Mouse (Mus musculus): ENCODE measurements around the gene Adap1. TPM values are rescaled to one million over a fixed set of nuclear protein-coding genes. Genes with fewer than 3 reads are reported as not detected.

Gene Adap1
- total and polyA plus RNA-seq, 2 experiments from 2014 or later = 141 to 253 TPM

DNA sequence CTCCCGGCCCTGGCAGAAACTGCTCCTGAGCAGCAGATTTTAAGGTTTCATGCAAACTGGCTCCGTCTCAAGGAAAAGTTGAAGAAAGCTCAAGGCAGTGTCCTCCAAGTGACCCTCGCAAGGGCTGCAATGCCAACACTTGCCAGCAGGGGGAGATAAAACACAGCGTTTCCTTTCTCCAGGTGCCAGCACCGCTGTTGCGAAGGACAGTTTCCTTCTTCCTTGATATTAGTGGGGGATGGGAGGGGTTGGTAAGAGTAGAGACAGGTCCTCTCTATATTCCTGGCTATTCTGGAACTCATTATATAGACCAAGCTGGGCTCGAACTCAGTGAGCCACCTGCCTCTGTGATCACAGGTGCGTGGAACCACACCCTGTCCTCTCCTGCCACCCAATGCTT lies 6.3 kb upstream of the Adap1 start:
- Histone ChIP-seq H3K4me1 (ENCODE audit: insufficient read depth, low read length) (no peaks in the 10 kb centered on the region), H3K27me3 (ENCODE audit: insufficient read depth, low read length) (no peaks in the 10 kb centered on the region), H3K9me3 (ENCODE audit: low read length) (no peaks in the 10 kb centered on the region), H3K27ac (ENCODE audit: low read depth, low read length) (no peak overlapping the region), H3K4me3 (ENCODE audit: low read depth, low read length) (no peak overlapping the region), H3K4me2 (ENCODE audit: low read depth, low read length, poor library complexity, severe bottlenecking) (no peak overlapping the region), H3K36me3 (ENCODE audit: insufficient read depth, low read length) (peaks cover 16% of the 10 kb centered on the region), H3K9ac (replicated peaks; ENCODE audit: low read length, poor library complexity, severe bottlenecking) (no peak overlapping the region)
- peak; percentile 99 for TF ChIP-seq CTCF (IDR thresholded peaks at IDR 0.05)
- DNase-seq (ENCODE audit: low spot score) (peak; percentile 80), ATAC-seq (ENCODE audit: low FRiP score) (no peak)
- WGBS = 23% methylated on average over 8 of the region's 8 CpGs

DNA sequence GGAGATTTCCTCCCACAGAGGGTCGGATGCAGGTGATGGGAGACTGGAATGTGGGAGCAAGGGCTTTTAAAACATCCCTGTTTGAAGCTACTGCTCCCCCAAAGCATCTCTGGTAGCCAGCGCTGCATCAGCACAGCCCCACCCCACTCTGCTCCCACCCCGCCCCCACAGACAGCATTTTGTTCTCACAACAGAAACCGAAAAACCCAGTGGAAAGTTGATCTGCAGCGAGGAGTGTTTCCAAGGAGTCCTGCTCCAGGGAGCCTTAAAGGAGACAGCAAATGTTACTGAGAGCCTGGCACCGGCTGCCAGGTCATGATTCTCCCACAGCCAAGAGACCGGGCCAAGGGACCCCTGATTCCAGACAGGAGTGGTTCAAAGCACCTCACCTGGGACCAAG lies 5.3 kb upstream of the Adap1 start:
- no peaks in the 10 kb centered on the region for H3K9me3 ChIP-seq (ENCODE audit: low read length)
- no peak overlapping the region for H3K9ac ChIP-seq (replicated peaks; ENCODE audit: low read length, poor library complexity, severe bottlenecking)
- 67% methylated on average over 7 of the region's 7 CpGs for WGBS
- TF ChIP-seq CTCF (IDR thresholded peaks at IDR 0.05) = no peak
- DNase-seq (ENCODE audit: low spot score) (no peak), ATAC-seq (ENCODE audit: low FRiP score) (no peak)
- no peaks in the 10 kb centered on the region for H3K27me3 ChIP-seq (ENCODE audit: insufficient read depth, low read length)
- peaks cover 9% of the 10 kb centered on the region; the same call in 1 of the 2 replicates for H3K36me3 ChIP-seq (ENCODE audit: insufficient read depth, low read length)
- no peaks in the 10 kb centered on the region for H3K4me1 ChIP-seq (ENCODE audit: insufficient read depth, low read length)
- H3K4me3 ChIP-seq (ENCODE audit: low read depth, low read length) = no peak overlapping the region
- H3K27ac ChIP-seq (ENCODE audit: low read depth, low read length) = no peak overlapping the region
- H3K4me2 ChIP-seq (ENCODE audit: low read depth, low read length, poor library complexity, severe bottlenecking) = no peak overlapping the region

DNA sequence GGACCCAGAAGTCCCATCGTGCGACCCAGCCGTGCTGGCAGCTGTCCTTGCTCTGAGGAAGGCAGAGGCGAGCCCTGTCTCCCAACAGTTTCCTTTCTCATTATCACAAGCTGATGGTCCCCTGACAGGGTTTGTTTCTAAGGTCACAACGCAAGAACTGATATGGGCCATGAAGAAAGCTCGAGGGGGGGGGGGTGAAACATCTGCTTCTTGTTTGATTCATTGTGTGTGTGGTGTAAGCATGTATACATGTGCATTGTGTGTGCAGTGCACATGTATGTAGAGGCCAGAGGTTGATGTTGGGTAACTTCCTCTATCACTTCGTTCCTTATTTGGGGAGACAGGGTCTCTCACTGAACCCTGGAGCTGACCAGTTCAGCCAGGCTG lies 2.2 kb upstream of the Adap1 start:
- Histone ChIP-seq H3K36me3 (ENCODE audit: insufficient read depth, low read length) (no peaks in the 10 kb centered on the region), H3K27ac (ENCODE audit: low read depth, low read length) (no peak overlapping the region), H3K27me3 (ENCODE audit: insufficient read depth, low read length) (no peaks in the 10 kb centered on the region), H3K4me3 (ENCODE audit: low read depth, low read length) (no peak overlapping the region), H3K9me3 (ENCODE audit: low read length) (no peaks in the 10 kb centered on the region), H3K4me1 (ENCODE audit: insufficient read depth, low read length) (peaks cover 5% of the 10 kb centered on the region), H3K4me2 (ENCODE audit: low read depth, low read length, poor library complexity, severe bottlenecking) (no peak overlapping the region), H3K9ac (replicated peaks; ENCODE audit: low read length, poor library complexity, severe bottlenecking) (no peak overlapping the region)
- WGBS = 71% methylated on average over 7 of the region's 7 CpGs
- no peak for TF ChIP-seq CTCF (IDR thresholded peaks at IDR 0.05)
- ATAC-seq (ENCODE audit: low FRiP score) (no peak), DNase-seq (ENCODE audit: low spot score) (no peak)

DNA sequence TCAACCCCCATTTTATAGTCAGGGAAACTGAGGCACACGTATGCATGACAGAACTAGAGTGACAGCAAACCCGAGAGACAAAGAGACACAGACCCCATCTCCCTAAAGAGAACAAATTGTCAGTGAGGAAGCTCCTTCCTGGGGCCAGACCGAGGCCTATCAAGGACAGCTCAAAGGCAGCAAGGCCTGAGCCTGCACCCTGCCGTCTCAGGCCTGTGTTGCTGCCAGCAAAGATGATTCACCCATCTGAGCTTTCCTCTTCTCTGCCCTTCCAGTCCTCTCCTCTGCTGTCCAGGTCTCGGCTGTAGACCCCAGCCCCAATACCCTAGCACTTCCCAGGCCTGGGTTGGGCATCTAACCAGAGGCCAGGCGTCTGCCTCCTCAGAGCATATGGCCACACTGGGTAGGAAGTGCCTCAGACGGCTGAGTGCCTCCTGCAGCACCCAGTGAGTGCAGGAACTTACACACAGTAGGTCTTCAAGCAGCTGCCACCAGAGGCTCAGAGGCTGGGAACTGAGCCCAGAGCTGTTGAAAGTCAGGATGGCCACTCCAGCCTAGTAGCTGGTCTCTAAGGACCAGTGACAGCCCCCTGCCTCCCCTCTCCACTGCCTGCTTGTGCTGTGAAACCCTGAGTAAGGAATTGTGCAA lies 1.7 kb upstream of the Adap1 start:
- no peaks in the 10 kb centered on the region for H3K27me3 ChIP-seq (ENCODE audit: insufficient read depth, low read length)

DNA sequence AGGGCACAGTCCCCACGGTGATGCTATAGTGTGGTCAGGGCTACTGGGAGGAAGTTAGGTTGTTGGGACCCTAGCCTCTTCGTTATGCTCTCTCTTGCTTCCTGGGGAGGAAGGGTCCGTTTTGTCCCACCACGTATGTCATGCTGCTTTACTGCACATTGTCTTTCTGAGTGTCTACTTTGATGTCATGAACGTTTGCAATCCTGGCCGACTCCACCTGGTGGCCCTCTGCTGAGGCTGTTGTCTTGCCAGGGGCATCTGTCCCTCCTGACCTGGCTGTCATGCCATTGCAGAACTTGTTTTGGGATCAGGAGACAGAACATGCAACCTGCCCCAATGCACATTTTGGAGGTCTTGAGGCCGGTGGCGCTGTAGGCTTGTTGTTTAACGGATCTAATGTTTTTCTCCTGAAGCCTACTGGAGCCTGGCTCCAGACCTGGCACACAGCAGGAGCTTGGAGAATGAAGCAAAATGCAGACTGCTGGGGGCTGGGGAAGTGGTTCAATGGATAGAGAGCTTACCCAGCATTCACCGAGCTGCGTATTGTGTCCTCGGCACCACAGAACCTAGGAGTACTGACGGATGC lies 782 bp upstream of the Adap1 start:
- WGBS = 64% methylated on average over 13 of the region's 13 CpGs
- Histone ChIP-seq H3K4me3 (ENCODE audit: low read depth, low read length) (peak overlapping the region; percentile 91), H3K9ac (replicated peaks; ENCODE audit: low read length, poor library complexity, severe bottlenecking) (no peak overlapping the region), H3K4me1 (ENCODE audit: insufficient read depth, low read length) (peaks cover 5% of the 10 kb centered on the region), H3K36me3 (ENCODE audit: insufficient read depth, low read length) (no peaks in the 10 kb centered on the region; the same call in 1 of the 2 replicates), H3K27ac (ENCODE audit: low read depth, low read length) (peak overlapping the region; percentile 85; the same call in 1 of the 2 replicates), H3K9me3 (ENCODE audit: low read length) (no peaks in the 10 kb centered on the region), H3K27me3 (ENCODE audit: insufficient read depth, low read length) (no peaks in the 10 kb centered on the region), H3K4me2 (ENCODE audit: low read depth, low read length, poor library complexity, severe bottlenecking) (peak overlapping the region; percentile 80)
- TF ChIP-seq CTCF (IDR thresholded peaks at IDR 0.05) = peak; percentile 51
- ATAC-seq (ENCODE audit: low FRiP score) (no peak), DNase-seq (ENCODE audit: low spot score) (no peak)

More for the DNA sequence above, 1.7 kb upstream of the Adap1 start:
- no peaks in the 10 kb centered on the region for H3K9me3 ChIP-seq (ENCODE audit: low read length)
- ATAC-seq (ENCODE audit: low FRiP score) = no peak
- H3K9ac ChIP-seq (replicated peaks; ENCODE audit: low read length, poor library complexity, severe bottlenecking) = no peak overlapping the region
- peaks cover 5% of the 10 kb centered on the region for H3K4me1 ChIP-seq (ENCODE audit: insufficient read depth, low read length)
- 78% methylated on average over 7 of the region's 7 CpGs for WGBS
- H3K36me3 ChIP-seq (ENCODE audit: insufficient read depth, low read length) = no peaks in the 10 kb centered on the region
- no peak for TF ChIP-seq CTCF (IDR thresholded peaks at IDR 0.05)
- H3K4me2 ChIP-seq (ENCODE audit: low read depth, low read length, poor library complexity, severe bottlenecking) = no peak overlapping the region
- no peak overlapping the region for H3K27ac ChIP-seq (ENCODE audit: low read depth, low read length)
- DNase-seq (ENCODE audit: low spot score) = no peak
- H3K4me3 ChIP-seq (ENCODE audit: low read depth, low read length) = no peak overlapping the region

DNA sequence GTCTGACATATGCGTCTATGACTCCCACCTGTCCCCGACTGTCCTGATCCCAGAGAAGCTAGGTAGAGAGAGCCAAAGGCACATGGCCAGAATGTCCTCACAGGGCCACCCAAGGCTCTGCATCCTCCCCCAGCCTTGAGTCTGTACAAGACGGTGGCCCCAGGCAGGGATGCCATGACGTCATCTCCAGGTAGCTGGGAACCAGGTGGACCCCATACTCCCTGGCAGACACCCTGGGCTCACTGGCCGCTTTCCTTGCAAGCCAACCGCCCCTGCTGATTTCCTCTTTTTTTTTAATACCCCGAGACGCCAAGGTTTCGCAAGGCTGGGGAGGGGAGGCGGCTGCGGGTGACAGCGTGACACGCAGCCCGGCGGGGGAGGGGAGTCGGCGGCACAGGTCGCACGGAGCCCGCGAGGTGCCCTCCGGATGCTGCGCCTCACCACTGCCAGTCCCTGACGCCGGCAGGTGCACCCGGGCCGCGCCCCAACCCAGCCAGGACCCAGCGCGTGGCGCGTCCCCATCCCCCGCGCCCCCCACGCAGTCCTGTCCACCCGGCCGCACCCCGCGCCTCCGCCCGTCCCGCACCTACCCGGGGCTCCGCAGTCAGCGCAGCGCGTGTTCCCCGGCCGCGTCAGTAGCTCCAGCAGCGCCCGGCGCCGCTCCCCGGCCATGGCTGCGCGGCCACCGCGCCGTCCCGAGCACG lies 579 bp downstream of the Adap1 start:
- Histone ChIP-seq H3K9me3 (ENCODE audit: low read length) (no peaks in the 10 kb centered on the region), H3K4me2 (ENCODE audit: low read depth, low read length, poor library complexity, severe bottlenecking) (peak overlapping the region; percentile 80), H3K36me3 (ENCODE audit: insufficient read depth, low read length) (peaks cover 3% of the 10 kb centered on the region; the same call in 1 of the 2 replicates), H3K9ac (replicated peaks; ENCODE audit: low read length, poor library complexity, severe bottlenecking) (peak overlapping the region; percentile 95), H3K4me1 (ENCODE audit: insufficient read depth, low read length) (peaks cover 5% of the 10 kb centered on the region), H3K27ac (ENCODE audit: low read depth, low read length) (peak overlapping the region; percentile 85), H3K4me3 (ENCODE audit: low read depth, low read length) (peak overlapping the region; percentile 91), H3K27me3 (ENCODE audit: insufficient read depth, low read length) (no peaks in the 10 kb centered on the region)
- under 1% methylated on average over 35 of the region's 62 CpGs for WGBS
- DNase-seq (ENCODE audit: low spot score) (peak; percentile 51), ATAC-seq (ENCODE audit: low FRiP score) (peak; percentile 58)
- no peak for TF ChIP-seq CTCF (IDR thresholded peaks at IDR 0.05)
